Mouse (Mus musculus) frontal cortex, postnatal 36 days (tissue): ENCODE results near the gene Mmd2.

Source experiments
- DNase-seq, 2 experiments: peaks; one replicate each; pipeline ENCODE4 v3.0.0; 2022; ENCODE audit warnings: low spot score in 2 of 2

Gene Mmd2

DNA sequence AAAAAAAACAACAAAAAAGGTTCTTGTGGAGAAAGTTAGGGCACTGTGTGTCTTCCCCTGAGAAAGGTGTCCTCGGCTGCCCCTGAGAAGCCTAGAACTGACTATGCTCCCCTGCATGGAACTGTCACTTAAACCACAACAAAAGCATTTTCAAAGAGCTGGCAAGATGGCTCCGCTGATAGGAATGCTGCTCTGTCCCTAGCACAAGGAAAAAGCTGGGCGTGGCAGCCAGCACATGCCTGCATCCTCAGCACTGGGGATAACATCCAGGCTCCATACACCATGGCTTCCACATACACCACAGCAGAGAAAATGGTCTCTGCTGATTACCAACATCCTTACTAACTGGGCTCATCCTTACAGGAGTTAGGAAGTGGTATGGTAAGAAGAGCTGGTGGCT, 61.5 kb downstream of the Mmd2 start:
- DNase-seq: no peak

DNA sequence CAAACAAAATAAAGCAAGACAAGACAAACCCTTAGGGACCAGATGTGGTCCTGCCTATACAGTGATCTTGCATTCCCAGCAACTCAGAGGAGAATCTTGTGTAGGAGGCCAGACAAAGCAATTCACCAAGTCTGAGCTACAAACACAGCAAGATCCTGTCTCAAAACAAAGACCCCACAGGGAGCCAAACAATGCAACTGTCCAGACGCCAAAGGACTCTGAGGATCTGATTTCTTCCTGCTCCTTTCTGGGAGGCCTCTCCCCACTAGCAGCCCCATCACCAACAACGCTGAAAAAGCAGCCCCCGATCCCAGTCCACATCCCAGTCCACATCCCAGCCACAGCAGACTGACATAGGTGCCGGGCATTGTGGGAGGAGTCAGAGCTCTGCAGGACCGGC, 62.3 kb downstream of the Mmd2 start:
- DNase-seq: no peak

DNA sequence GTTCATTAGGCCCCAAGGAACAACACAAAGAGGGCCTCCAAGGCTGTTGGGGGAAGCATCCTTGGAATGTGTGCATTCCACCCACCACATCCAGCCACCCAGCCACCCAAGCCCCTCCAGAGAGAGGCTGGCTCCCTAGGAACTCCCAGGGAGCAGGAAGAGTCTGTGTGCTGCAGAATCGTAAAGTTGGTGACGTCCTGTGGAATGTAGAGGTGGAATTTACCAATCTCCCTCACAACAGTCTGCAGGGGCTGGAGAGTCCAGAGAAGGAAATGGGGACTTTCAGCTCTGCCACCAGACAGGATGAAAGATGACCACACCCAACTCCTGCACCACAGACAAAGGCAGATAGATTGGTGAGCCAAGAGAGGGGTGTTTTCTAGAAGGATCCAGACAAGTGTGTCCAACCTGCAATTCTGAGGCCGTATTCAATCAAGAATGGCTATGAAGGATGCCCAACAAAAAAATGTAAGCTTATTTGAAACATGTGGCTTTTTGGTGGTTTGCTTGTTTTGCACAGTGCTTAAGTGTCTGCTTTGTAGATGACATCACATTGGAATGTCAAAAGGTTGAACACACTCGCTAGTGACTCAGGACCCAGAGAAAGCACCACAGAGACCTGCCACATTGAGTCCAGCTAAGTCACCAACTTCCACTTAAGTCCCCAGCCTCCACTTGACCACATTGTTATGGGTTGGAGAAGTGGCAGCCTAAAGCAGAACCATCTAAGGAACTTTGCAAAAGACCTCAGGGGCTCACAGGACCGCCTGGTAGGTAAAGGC, 63.4 kb downstream of the Mmd2 start:
- no peak for DNase-seq

DNA sequence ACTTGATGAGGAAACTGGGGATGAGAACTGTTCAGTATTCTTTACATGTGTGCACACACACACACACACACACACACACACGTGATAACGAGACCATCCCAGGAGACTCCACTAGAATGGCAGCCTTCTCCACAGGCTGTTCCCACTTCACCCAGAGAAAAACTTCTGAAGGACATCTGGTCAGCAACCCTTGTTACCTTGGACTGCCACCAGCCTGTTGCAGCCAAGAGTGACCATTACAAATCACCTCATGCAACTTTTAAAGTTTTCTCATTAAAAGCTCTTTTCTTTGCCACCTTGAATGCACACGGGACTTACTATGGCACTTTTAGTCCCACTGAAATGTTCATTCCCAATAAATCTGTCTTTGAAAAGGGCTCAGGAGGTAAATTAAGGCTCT, 71.3 kb downstream of the Mmd2 start:
- no peak for DNase-seq

DNA sequence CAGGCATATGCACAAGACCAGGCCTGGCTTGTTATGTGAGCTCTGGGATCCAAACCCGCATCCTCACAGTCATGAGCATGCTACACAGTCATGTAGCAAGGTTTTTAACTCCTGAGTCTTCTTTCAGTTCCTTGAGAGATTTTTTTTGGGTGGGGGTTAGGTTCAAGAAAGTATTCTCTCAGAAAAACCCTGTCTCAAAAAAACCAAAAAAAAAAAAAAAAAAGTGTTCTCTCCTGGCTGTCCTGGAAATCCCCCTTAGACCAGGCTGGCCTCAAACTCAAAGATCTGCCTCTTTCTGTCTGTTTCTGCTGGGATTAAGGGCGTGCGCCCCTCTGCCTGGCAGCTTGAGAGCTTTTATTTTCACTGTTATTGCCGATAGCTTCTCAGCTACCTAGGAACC, 73.2 kb downstream of the Mmd2 start:
- no peak for DNase-seq

DNA sequence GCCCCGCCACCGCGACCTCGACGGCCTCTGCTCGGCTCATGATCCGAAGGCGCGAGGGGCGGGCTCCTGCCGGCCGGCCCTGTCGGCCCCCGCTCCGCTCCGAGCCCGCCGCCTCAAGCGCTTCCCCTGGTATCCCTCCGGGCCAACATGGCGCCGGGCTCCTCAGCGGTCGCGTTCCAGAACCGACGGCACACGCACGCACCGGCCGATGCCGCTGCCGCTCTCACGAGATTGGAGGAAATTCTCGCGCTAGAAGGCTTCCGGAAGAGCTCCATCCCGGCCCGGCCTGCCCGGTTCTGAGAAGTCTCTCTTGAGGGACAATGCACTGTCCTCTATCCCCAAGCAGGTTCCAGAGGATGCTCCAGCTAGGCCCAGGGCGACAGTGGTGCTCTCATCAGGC, 78.7 kb downstream of the Mmd2 start, which contains the start of gene Papolb:
Gene Papolb, minus strand, starts transcription at position 162 of the 400 bp plus-strand sequence.
- DNase-seq: no peak

DNA sequence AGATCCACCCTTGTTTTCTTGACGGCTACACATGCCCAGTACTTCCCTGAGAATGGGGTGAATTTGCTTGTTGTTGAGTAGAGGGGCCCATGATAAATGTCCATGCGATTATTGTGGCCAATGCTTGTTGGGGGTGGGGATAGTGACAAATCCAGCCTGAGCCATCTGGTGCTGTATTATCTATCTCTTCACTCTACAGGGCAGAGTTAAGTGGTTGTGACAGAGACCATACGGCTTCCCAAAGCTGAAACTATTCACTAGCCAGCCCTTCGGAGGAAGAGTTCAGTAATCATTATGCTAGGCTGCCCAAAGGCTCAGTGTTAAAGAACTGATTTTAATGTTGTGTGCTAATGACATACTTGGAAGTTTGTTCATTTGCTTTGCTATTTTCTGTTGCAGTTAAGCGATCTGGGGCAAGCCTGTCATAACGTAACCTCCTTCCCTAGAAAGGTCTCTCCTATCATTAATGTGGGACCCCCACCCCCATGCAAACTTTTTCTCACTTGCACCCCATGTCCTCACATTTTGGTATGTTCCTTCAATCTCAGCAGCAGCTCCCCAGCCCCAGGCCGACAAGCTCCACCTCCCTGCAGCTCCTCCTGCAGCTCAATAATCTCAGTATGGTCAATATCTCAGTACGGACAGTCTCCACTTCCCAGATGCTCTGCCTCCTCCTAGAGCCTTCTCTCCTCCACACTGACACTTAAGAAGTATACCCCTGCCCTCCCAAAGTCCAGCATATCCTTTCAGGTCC, 83.7 kb downstream of the Mmd2 start:
- no peak for DNase-seq

- DNase-seq: no peak
These were observed 87.3 kb downstream of the Mmd2 start for GRCm38 (mm10) chr5:142521195-142521866.

DNA sequence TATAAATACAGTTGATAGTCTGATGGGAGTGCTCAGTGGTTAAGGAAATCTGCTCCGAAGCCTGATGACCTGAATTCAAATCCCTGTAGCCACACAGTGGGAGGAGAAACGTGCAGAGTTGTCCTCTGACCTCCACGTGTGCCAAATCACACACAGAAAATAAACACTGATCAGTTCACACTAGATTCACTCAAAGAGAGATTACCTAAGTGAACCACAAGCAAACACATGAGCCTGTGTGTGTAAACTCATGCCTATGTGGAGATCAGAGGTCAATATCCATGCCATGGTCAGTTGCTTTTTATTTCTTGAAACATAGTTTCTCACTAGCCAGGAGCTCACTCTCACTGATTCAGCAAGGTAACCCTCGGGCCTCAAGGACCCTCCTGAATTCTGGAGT, 88.2 kb downstream of the Mmd2 start:
- no peak for DNase-seq

DNA sequence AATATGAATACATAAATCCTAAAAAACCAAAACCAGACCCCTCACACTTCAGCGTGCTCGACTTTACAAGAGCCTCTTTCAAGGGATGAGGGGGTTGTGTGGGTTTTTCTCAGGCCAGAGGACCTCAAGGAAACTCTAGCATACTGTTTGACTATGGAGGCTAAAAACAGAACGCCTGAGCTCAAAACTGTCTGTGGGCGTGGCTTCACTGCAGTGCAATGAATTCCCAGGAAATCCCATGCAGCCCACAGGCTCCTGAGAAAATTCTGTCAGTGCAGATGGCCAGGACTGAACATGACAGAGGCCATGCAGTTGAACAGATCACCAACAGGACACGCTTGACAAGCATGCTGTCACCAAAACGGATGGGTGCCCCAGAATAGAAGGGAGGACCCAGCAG, 89.6 kb downstream of the Mmd2 start:
- DNase-seq: peak; percentile 36 to 50
